Mouse (Mus musculus): Measurements from ENCODE around the gene Pip5k1a. TPM values are rescaled to one million over a fixed set of nuclear protein-coding genes. Genes with fewer than 3 reads are reported as not detected.

The Pip5k1a gene
- polyA plus RNA-seq, 1 experiment from 2014 or later: 14.6 TPM

DNA sequence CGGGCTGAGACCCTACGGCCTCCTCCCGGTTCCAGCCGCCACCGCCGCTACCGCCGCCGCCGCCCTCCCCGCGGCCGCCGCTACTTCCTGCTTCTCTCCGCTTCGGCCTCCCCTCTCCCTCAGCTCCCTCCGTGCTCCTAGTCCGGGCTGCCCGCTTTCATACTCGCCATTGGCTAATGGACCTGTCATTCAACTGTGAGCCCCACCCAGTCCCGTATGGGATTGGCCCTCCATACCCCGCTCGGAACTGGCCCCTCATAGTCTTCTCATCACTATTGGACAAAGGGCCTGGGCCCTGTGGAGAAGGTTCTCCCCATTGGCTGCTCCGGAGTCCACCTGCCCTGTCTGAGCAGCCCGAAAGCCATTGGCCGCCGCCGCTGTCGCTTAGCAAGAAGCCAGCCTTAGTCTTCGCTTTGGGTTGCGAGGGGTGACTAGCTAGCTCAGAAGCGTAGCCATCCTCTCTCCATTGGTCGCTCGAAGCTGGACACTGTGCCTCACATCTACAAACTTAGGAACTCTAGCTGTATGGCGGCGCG lies 91.3 kb downstream of the Pip5k1a start, which contains the start of gene Zfp687:
Gene Zfp687, minus strand, starts transcription at position 112 of the 536 bp plus-strand sequence.
- peaks cover 17% of the 10 kb centered on the region for H3K4me1 ChIP-seq (ENCODE audit: control insufficient read depth, insufficient read depth, low read length)
- peak within 1 kb of the TSS; percentile 94 for H3K4me2 ChIP-seq (replicated peaks; ENCODE audit: low read depth, low read length)
- H3K27me3 ChIP-seq (ENCODE audit: control insufficient read depth, insufficient read depth, low read length): no peaks in the 10 kb centered on the region
- H3K4me3 ChIP-seq (ENCODE audit: low read depth, low read length): peak within 1 kb of the TSS; percentile 82
- no peaks in the 10 kb centered on the region for H3K9me3 ChIP-seq (ENCODE audit: control insufficient read depth, low read depth, low read length)
- peaks cover 18% of the 10 kb centered on the region for H3K36me3 ChIP-seq (ENCODE audit: control insufficient read depth, insufficient read depth, low read length)
- WGBS: under 1% methylated on average over 37 of the region's 37 CpGs
- peak within 1 kb of the TSS; percentile 99 for H3K27ac ChIP-seq (ENCODE audit: low read length)
- H3K9ac ChIP-seq (replicated peaks; ENCODE audit: low read depth, low read length): peak within 1 kb of the TSS; percentile 61
- peak; percentile 98 for ATAC-seq (ENCODE audit: insufficient number of reproducible peaks, insufficient read depth, low FRiP score, low read depth)

DNA sequence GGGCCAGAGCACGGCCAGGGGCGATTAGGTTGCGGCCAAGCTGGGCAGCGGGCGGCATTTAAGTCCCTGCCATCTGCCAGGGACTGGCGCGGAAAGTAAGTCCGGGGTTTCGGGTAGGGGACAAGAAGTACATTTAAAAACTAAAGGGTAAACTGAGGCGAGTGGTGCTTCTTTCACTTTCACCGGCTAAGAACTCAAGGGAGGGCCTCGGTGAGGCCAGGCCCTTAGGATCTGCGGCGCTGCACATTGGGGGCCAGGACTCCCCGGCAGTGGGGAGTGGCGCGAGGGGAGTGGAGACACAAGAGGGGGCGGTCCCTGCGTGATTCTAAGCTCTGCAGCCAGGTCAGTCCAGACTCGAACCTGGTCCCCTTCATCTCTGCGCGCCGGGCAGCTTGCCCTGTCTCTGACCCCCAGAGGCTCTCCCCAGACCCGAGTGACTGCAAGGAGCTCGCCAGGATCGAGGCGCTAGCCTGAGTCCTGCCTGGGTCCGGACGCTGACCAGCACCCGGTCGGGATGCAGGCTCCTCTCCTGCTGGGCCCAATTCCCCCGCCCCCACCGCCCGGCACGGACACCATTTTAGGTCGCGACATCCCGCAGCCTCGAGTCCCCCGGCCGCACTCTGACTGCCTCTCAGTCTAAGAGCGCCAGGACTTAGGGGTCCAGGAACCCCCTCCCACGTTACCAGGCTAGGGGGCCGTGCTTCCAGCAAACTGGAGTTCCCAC lies 92.1 kb downstream of the Pip5k1a start:
- no peak for ATAC-seq (ENCODE audit: insufficient number of reproducible peaks, insufficient read depth, low FRiP score, low read depth)
- H3K4me2 ChIP-seq (replicated peaks; ENCODE audit: low read depth, low read length): peak overlapping the region; percentile 94
- H3K9me3 ChIP-seq (ENCODE audit: control insufficient read depth, low read depth, low read length): no peaks in the 10 kb centered on the region
- under 1% methylated on average over 43 of the region's 44 CpGs for WGBS
- H3K27ac ChIP-seq (ENCODE audit: low read length): peak overlapping the region; percentile 82
- peaks cover 26% of the 10 kb centered on the region for H3K36me3 ChIP-seq (ENCODE audit: control insufficient read depth, insufficient read depth, low read length)
- peaks cover 17% of the 10 kb centered on the region for H3K4me1 ChIP-seq (ENCODE audit: control insufficient read depth, insufficient read depth, low read length)
- peak overlapping the region; percentile 82 for H3K4me3 ChIP-seq (ENCODE audit: low read depth, low read length)
- H3K9ac ChIP-seq (replicated peaks; ENCODE audit: low read depth, low read length): peak overlapping the region; percentile 59
- no peaks in the 10 kb centered on the region for H3K27me3 ChIP-seq (ENCODE audit: control insufficient read depth, insufficient read depth, low read length)

DNA sequence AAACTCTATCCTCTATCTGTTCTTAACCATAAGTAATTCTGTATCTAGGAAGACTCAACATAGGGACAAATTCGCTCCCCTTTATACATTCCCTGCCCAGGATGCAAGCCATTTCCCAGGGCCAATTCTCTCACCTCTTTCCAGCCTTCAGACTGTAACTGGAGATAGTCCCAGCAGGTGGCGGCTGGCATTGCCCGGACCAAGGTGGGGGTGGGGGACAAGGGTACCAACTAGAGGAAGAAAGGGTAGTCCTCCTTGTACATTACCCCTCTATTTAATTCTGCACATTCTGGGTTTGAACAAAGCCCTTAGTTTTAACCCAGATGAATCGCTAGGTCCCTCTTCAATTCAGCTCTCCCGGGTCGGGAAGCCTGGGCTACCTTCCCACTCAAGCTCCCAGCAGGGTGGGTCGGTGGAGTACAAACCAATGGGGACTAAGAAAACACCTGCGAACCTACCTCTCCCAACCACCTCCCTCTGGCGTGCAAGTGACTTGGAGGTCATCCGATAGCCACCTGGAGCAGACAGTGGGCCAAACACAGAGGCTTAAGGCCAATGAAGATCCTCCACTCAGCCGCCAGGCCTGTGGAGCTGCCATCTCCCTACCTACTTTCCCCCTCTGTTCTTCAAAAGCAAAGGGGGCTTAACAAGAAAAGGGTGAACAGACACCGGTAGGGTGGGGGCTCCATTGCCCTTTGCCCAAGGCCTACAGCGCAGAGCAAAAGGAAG lies 92.9 kb downstream of the Pip5k1a start:
- Histone ChIP-seq H3K4me3 (ENCODE audit: low read depth, low read length) (peak overlapping the region; percentile 82), H3K4me2 (replicated peaks; ENCODE audit: low read depth, low read length) (peak overlapping the region; percentile 94), H3K4me1 (ENCODE audit: control insufficient read depth, insufficient read depth, low read length) (peaks cover 17% of the 10 kb centered on the region), H3K9ac (replicated peaks; ENCODE audit: low read depth, low read length) (peak overlapping the region; percentile 59), H3K27ac (ENCODE audit: low read length) (peak overlapping the region; percentile 82; the same call in 1 of the 2 replicates), H3K36me3 (ENCODE audit: control insufficient read depth, insufficient read depth, low read length) (peaks cover 33% of the 10 kb centered on the region), H3K9me3 (ENCODE audit: control insufficient read depth, low read depth, low read length) (no peaks in the 10 kb centered on the region), H3K27me3 (ENCODE audit: control insufficient read depth, insufficient read depth, low read length) (no peaks in the 10 kb centered on the region)
- ATAC-seq (ENCODE audit: insufficient number of reproducible peaks, insufficient read depth, low FRiP score, low read depth): no peak
- 11% methylated on average over 13 of the region's 13 CpGs for WGBS

DNA sequence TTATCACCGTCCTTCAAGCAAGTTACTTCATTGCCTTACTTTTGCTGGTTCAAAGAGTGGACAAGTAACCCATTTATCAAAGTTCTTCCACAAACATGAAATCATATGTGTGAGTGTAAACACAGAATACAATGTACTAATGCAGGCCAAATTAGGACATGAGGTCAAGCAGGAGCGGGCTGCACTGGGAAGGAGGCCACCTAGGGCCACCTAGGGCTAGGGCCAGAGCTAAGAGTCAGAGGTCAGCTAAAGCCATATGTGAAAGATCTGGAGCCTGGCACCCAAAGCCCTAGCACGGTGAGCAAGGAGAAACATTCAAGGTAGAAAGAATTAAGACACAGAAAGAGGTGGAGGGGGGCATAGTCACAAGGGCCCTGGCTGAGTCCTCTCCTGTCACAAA lies 93.7 kb downstream of the Pip5k1a start:
- no peak overlapping the region for H3K4me3 ChIP-seq (ENCODE audit: low read depth, low read length)
- ATAC-seq (ENCODE audit: insufficient number of reproducible peaks, insufficient read depth, low FRiP score, low read depth): no peak
- H3K27me3 ChIP-seq (ENCODE audit: control insufficient read depth, insufficient read depth, low read length): no peaks in the 10 kb centered on the region
- H3K36me3 ChIP-seq (ENCODE audit: control insufficient read depth, insufficient read depth, low read length): peaks cover 41% of the 10 kb centered on the region
- H3K9me3 ChIP-seq (ENCODE audit: control insufficient read depth, low read depth, low read length): no peaks in the 10 kb centered on the region
- no peak overlapping the region for H3K9ac ChIP-seq (replicated peaks; ENCODE audit: low read depth, low read length)
- no peak overlapping the region for H3K4me2 ChIP-seq (replicated peaks; ENCODE audit: low read depth, low read length)
- H3K4me1 ChIP-seq (ENCODE audit: control insufficient read depth, insufficient read depth, low read length): peaks cover 17% of the 10 kb centered on the region
- WGBS: 68% methylated on average over 3 of the region's 3 CpGs
- no peak overlapping the region for H3K27ac ChIP-seq (ENCODE audit: low read length)

DNA sequence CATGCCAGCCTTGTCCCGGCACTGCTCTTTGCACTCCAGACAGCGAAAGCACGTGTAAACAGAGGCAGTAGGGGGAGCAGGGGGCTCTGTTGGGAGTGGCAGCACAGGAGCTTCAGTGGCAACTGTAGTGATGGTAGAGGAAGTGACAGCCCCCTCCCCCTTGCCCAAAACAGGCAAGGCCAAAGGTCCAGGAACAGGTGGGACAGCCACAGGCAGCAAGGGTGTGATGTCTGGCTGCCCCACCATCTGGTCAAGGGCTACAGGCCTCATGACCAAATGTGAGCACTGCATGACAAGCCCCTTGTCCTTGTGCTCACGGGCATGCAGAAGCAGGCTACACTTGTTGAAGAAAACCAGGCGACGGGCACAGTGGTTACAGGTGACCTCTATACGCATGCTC lies 96.3 kb downstream of the Pip5k1a start:
- H3K36me3 ChIP-seq (ENCODE audit: control insufficient read depth, insufficient read depth, low read length): peaks cover 62% of the 10 kb centered on the region
- no peak overlapping the region for H3K4me2 ChIP-seq (replicated peaks; ENCODE audit: low read depth, low read length)
- H3K4me3 ChIP-seq (ENCODE audit: low read depth, low read length): no peak overlapping the region
- H3K4me1 ChIP-seq (ENCODE audit: control insufficient read depth, insufficient read depth, low read length): peaks cover 16% of the 10 kb centered on the region
- no peak for ATAC-seq (ENCODE audit: insufficient number of reproducible peaks, insufficient read depth, low FRiP score, low read depth)
- H3K27ac ChIP-seq (ENCODE audit: low read length): no peak overlapping the region
- H3K9me3 ChIP-seq (ENCODE audit: control insufficient read depth, low read depth, low read length): no peaks in the 10 kb centered on the region
- no peaks in the 10 kb centered on the region for H3K27me3 ChIP-seq (ENCODE audit: control insufficient read depth, insufficient read depth, low read length)
- H3K9ac ChIP-seq (replicated peaks; ENCODE audit: low read depth, low read length): no peak overlapping the region
- WGBS: 79% methylated on average over 7 of the region's 7 CpGs

Small RNA genes lying within 50 kb of the gene (microRNA-seq; reads per million reads assigned to microRNA genes)
- not detected for gene Mir8099-1

Other genes starting within 250 kb of the Pip5k1a start
- 334 and 336 TPM in 2 replicates for gene Psmb4, start 220.0 kb downstream of the Pip5k1a start, polyA plus RNA-seq (2014; fragmentation: Nextera tagmentation; extraction: Ambion mirVana)
- 86.2 and 89.6 TPM in 2 replicates for gene Selenbp1, start 173.9 kb downstream of the Pip5k1a start, polyA plus RNA-seq (2014; fragmentation: Nextera tagmentation; extraction: Ambion mirVana)
- 12.8 and 14.5 TPM in 2 replicates for gene Rfx5, start 152.9 kb downstream of the Pip5k1a start, polyA plus RNA-seq (2014; fragmentation: Nextera tagmentation; extraction: Ambion mirVana)
- gene Pi4kb, start 132.2 kb downstream of the Pip5k1a start, polyA plus RNA-seq (2014; fragmentation: Nextera tagmentation; extraction: Ambion mirVana): 24.7 and 32.8 TPM in 2 replicates
- gene Zfp687, start 91.5 kb downstream of the Pip5k1a start, polyA plus RNA-seq (2014; fragmentation: Nextera tagmentation; extraction: Ambion mirVana): 30.3 and 34.9 TPM in 2 replicates
- gene Psmd4, start 64.3 kb downstream of the Pip5k1a start, polyA plus RNA-seq (2014; fragmentation: Nextera tagmentation; extraction: Ambion mirVana): 229 and 231 TPM in 2 replicates
- gene Vps72, start 4.1 kb upstream of the Pip5k1a start, polyA plus RNA-seq (2014; fragmentation: Nextera tagmentation; extraction: Ambion mirVana): 139 and 156 TPM in 2 replicates
- 0.83 and 1.8 TPM in 2 replicates for gene Tmod4, start 17.5 kb upstream of the Pip5k1a start, polyA plus RNA-seq (2014; fragmentation: Nextera tagmentation; extraction: Ambion mirVana)
- 67.7 and 73.7 TPM in 2 replicates for gene Scnm1, start 27.1 kb upstream of the Pip5k1a start, polyA plus RNA-seq (2014; fragmentation: Nextera tagmentation; extraction: Ambion mirVana)
- gene Lysmd1, start 27.2 kb upstream of the Pip5k1a start, polyA plus RNA-seq (2014; fragmentation: Nextera tagmentation; extraction: Ambion mirVana): 9.2 and 10.9 TPM in 2 replicates
- 4.2 and 4.7 TPM in 2 replicates for gene Tnfaip8l2, start 35.4 kb upstream of the Pip5k1a start, polyA plus RNA-seq (2014; fragmentation: Nextera tagmentation; extraction: Ambion mirVana)
- 5.8 and 6.7 TPM in 2 replicates for gene Sema6c, start 53.5 kb upstream of the Pip5k1a start, polyA plus RNA-seq (2014; fragmentation: Nextera tagmentation; extraction: Ambion mirVana)
- gene Gabpb2, start 111.0 kb upstream of the Pip5k1a start, polyA plus RNA-seq (2014; fragmentation: Nextera tagmentation; extraction: Ambion mirVana): 15.1 and 18.4 TPM in 2 replicates
- 125 and 126 TPM in 2 replicates for gene Cdc42se1, start 121.8 kb upstream of the Pip5k1a start, polyA plus RNA-seq (2014; fragmentation: Nextera tagmentation; extraction: Ambion mirVana)
- gene Mllt11, start 125.2 kb upstream of the Pip5k1a start, polyA plus RNA-seq (2014; fragmentation: Nextera tagmentation; extraction: Ambion mirVana): 38.9 and 42.4 TPM in 2 replicates
- gene Gm128, start 134.7 kb upstream of the Pip5k1a start, polyA plus RNA-seq (2014; fragmentation: Nextera tagmentation; extraction: Ambion mirVana): 0.71 and 1.3 TPM in 2 replicates
- 8.2 and 8.4 TPM in 2 replicates for gene Bnipl, start 144.3 kb upstream of the Pip5k1a start, polyA plus RNA-seq (2014; fragmentation: Nextera tagmentation; extraction: Ambion mirVana)
- 47.1 and 51.1 TPM in 2 replicates for gene Mindy1, start 174.4 kb upstream of the Pip5k1a start, polyA plus RNA-seq (2014; fragmentation: Nextera tagmentation; extraction: Ambion mirVana)
- gene Prune1, start 175.1 kb upstream of the Pip5k1a start, polyA plus RNA-seq (2014; fragmentation: Nextera tagmentation; extraction: Ambion mirVana): 20.1 and 23.1 TPM in 2 replicates
- 1.7 and 2.1 TPM in 2 replicates for gene Anxa9, start 200.2 kb upstream of the Pip5k1a start, polyA plus RNA-seq (2014; fragmentation: Nextera tagmentation; extraction: Ambion mirVana)
- gene Cers2, start 207.9 kb upstream of the Pip5k1a start, polyA plus RNA-seq (2014; fragmentation: Nextera tagmentation; extraction: Ambion mirVana): 136 and 146 TPM in 2 replicates

All from stomach, embryonic 14.5 days (tissue).